In genomic region chr4:115775056-115775455, GRCm38 (mm10) we compare ENCODE assay signal across 25 mouse cellular contexts. TPM values are rescaled to one million over a fixed set of nuclear protein-coding genes. Genes with fewer than 3 reads are reported as not detected.
A peak's percentile ranks its signal among the peaks of the same experiment; 100 is the strongest.
DNase-seq lines count a peak whose midpoint lies in the region; ATAC-seq lines count a peak whose summit lies in the region.
"Had no signal": no experiment of that assay in that cellular context is flagged by ENCODE, and none has a peak within 500 bp of the region (broad histone marks: within the 10 kb centered on the region; RNA-seq: fewer than 3 reads in every experiment).

No protein-coding gene starts in this region.

- DNase-seq in heart, adult 11 months = peak; percentile 82
- DNase-seq in heart, postnatal 10 days = no peak
- peak; percentile 10 for DNase-seq in embryonic facial prominence, embryonic 10.5 days (ENCODE audit: low spot score)
- peak; percentile 72 for DNase-seq in embryonic facial prominence, embryonic 14.5 days (ENCODE audit: low spot score)
- peak; percentile 45 for DNase-seq in gonadal fat pad, adult 2 months (ENCODE audit: low read depth)
- DNase-seq in B cell, adult 2 months = no peak
- no peak for DNase-seq in embryo, embryonic 10 days (ENCODE audit: low spot score)
- DNase-seq: adrenal gland, adult 2 months; adrenal gland, postnatal 10 days; adrenal gland, postnatal 25 days; cerebellum, adult 11 months; cerebellum, adult 18-20 months; cerebellum, adult 8-10 months; cerebellum, adult 9-11 months; cerebellum, postnatal 14 days; cerebellum, postnatal 36 days; forebrain, postnatal 0 days had no signal

- no peak overlapping the region for H3K27ac ChIP-seq in embryonic facial prominence, embryonic 10.5 days (replicated peaks)
- no peak overlapping the region for H3K27ac ChIP-seq in embryonic facial prominence, embryonic 14.5 days (replicated peaks; ENCODE audit: low read depth, low read length)
- H3K27ac ChIP-seq: embryonic facial prominence, embryonic 12.5 days; embryonic facial prominence, embryonic 15.5 days; forebrain, embryonic 13.5 days; forebrain, embryonic 15.5 days had no signal

- intact Hi-C loops in heart, postnatal 10 days (cut with DNase I) = no loop called here

- H3K4me2 ChIP-seq in embryonic facial prominence, embryonic 14.5 days (ENCODE audit: low read depth, low read length) = no peak overlapping the region
- H3K4me2 ChIP-seq: embryonic facial prominence, embryonic 12.5 days; embryonic facial prominence, embryonic 15.5 days; forebrain, embryonic 13.5 days; forebrain, embryonic 15.5 days had no signal

- peak; percentile 33; the same call in 1 of the 2 replicates for ATAC-seq in embryonic facial prominence, embryonic 14.5 days (ENCODE audit: low read depth)
- ATAC-seq: forebrain, embryonic 13.5 days; forebrain, embryonic 15.5 days; forebrain, postnatal 0 days had no signal

- H3K4me1 ChIP-seq in embryonic facial prominence, embryonic 10.5 days = no peaks in the 10 kb centered on the region
- no peaks in the 10 kb centered on the region for H3K4me1 ChIP-seq in embryonic facial prominence, embryonic 14.5 days (ENCODE audit: control insufficient read depth, insufficient read depth, low read length)
- H3K4me1 ChIP-seq: embryonic facial prominence, embryonic 12.5 days; embryonic facial prominence, embryonic 15.5 days; forebrain, embryonic 13.5 days; forebrain, embryonic 15.5 days had no signal

- no peaks in the 10 kb centered on the region for H3K9me3 ChIP-seq in embryonic facial prominence, embryonic 10.5 days
- no peaks in the 10 kb centered on the region for H3K9me3 ChIP-seq in embryonic facial prominence, embryonic 14.5 days (ENCODE audit: control insufficient read depth, low read length)
- H3K9me3 ChIP-seq: embryonic facial prominence, embryonic 12.5 days; embryonic facial prominence, embryonic 15.5 days; forebrain, embryonic 13.5 days; forebrain, embryonic 15.5 days had no signal

- no peak overlapping the region; the same call in 1 of the 2 replicates for H3K9ac ChIP-seq in embryonic facial prominence, embryonic 14.5 days (ENCODE audit: low read depth, low read length)
- H3K9ac ChIP-seq: embryonic facial prominence, embryonic 12.5 days; embryonic facial prominence, embryonic 15.5 days; forebrain, embryonic 13.5 days; forebrain, embryonic 15.5 days; forebrain, postnatal 0 days had no signal

- H3K27me3 ChIP-seq in embryonic facial prominence, embryonic 10.5 days (replicated peaks; ENCODE audit: low read depth, poor library complexity, severe bottlenecking) = no peaks in the 10 kb centered on the region
- H3K27me3 ChIP-seq in embryonic facial prominence, embryonic 14.5 days (replicated peaks; ENCODE audit: control insufficient read depth, insufficient read depth, low read length) = no peaks in the 10 kb centered on the region
- H3K27me3 ChIP-seq: embryonic facial prominence, embryonic 12.5 days; embryonic facial prominence, embryonic 15.5 days; forebrain, embryonic 13.5 days; forebrain, embryonic 15.5 days had no signal

- H3K36me3 ChIP-seq in embryonic facial prominence, embryonic 10.5 days (replicated peaks) = peaks cover 72% of the 10 kb centered on the region
- peaks cover 39% of the 10 kb centered on the region for H3K36me3 ChIP-seq in embryonic facial prominence, embryonic 14.5 days (ENCODE audit: control insufficient read depth, insufficient read depth, low read length)

- WGBS in embryonic facial prominence, embryonic 10.5 days = 83% methylated on average over 6 of the region's 6 CpGs
- 73% methylated on average over 6 of the region's 6 CpGs for WGBS in embryonic facial prominence, embryonic 14.5 days

- no peak overlapping the region for H3K4me3 ChIP-seq in embryonic facial prominence, embryonic 10.5 days
- no peak overlapping the region for H3K4me3 ChIP-seq in embryonic facial prominence, embryonic 14.5 days (ENCODE audit: low read depth, low read length)
- H3K4me3 ChIP-seq: embryonic facial prominence, embryonic 12.5 days; embryonic facial prominence, embryonic 15.5 days; erythroblast, embryonic 14.5 days; forebrain, embryonic 13.5 days; forebrain, embryonic 15.5 days had no signal

RNA-seq across cellular contexts. Expression of gene Tex38, which starts 5.8 kb away (rescaled TPM):
- total RNA-seq in heart, postnatal 10 days (2021) = under 1 TPM; 0.35 to 0.67 TPM
- polyA plus RNA-seq in embryonic facial prominence, embryonic 10.5 days (2016; fragmentation: Nextera tagmentation; extraction: Ambion mirVana) = 0.25 and 0.26 TPM in 2 replicates
- polyA plus RNA-seq in embryonic facial prominence, embryonic 14.5 days (2014; fragmentation: Nextera tagmentation; extraction: Ambion mirVana) = 0.26 TPM in 1 of 2 replicates, not detected in the other
- 0.39 and 0.43 TPM in 2 replicates for polyA plus RNA-seq in gonadal fat pad, adult 2 months (2012; rRNA removed)
- total RNA-seq: ES-E14, MEL had no signal
- polyA plus RNA-seq: C2C12; erythroblast, embryonic 14.5 days; forebrain, embryonic 13.5 days had no signal

RNA-seq across cellular contexts. Expression of gene Atpaf1, which starts 9.6 kb away (rescaled TPM):
- 10 to 100 TPM; 53.1 to 54.6 TPM for total RNA-seq in heart, postnatal 10 days (2021)
- 47.3 and 56.5 TPM in 2 replicates for polyA plus RNA-seq in embryonic facial prominence, embryonic 10.5 days (2016; fragmentation: Nextera tagmentation; extraction: Ambion mirVana)
- 54.4 and 58.7 TPM in 2 replicates for polyA plus RNA-seq in embryonic facial prominence, embryonic 14.5 days (2014; fragmentation: Nextera tagmentation; extraction: Ambion mirVana)
- 14.7 and 20.9 TPM in 2 replicates for polyA plus RNA-seq in gonadal fat pad, adult 2 months (2012; rRNA removed)

RNA-seq across cellular contexts. Expression of gene Efcab14, which starts 37.5 kb away (rescaled TPM):
- total RNA-seq in heart, postnatal 10 days (2021) = 10 to 100 TPM; 36.7 to 38.9 TPM
- polyA plus RNA-seq in embryonic facial prominence, embryonic 10.5 days (2016; fragmentation: Nextera tagmentation; extraction: Ambion mirVana) = 33.5 and 34.2 TPM in 2 replicates
- 42.3 and 43.9 TPM in 2 replicates for polyA plus RNA-seq in embryonic facial prominence, embryonic 14.5 days (2014; fragmentation: Nextera tagmentation; extraction: Ambion mirVana)
- 23.5 and 25.0 TPM in 2 replicates for polyA plus RNA-seq in gonadal fat pad, adult 2 months (2012; rRNA removed)

RNA-seq across cellular contexts. Expression of gene Mob3c, which starts 52.8 kb away (rescaled TPM):
- total RNA-seq in heart, postnatal 10 days (2021) = 1 to 10 TPM; 6.1 to 7.0 TPM
- polyA plus RNA-seq in embryonic facial prominence, embryonic 10.5 days (2016; fragmentation: Nextera tagmentation; extraction: Ambion mirVana) = 2.8 and 3.5 TPM in 2 replicates
- 8.3 and 11.6 TPM in 2 replicates for polyA plus RNA-seq in embryonic facial prominence, embryonic 14.5 days (2014; fragmentation: Nextera tagmentation; extraction: Ambion mirVana)
- polyA plus RNA-seq in gonadal fat pad, adult 2 months (2012; rRNA removed) = 21.6 and 25.4 TPM in 2 replicates

Comparison
In these comparisons a context has a peak if more than half of its experiments do, and no peak if none do; other contexts are left out.
1. DNase-seq: peak in heart, adult 11 months (single experiment), embryonic facial prominence, embryonic 10.5 days (single experiment), embryonic facial prominence, embryonic 14.5 days (single experiment) and gonadal fat pad, adult 2 months (single experiment); none in heart, postnatal 10 days (0 of 2), B cell, adult 2 months (0 of 2) and embryo, embryonic 10 days (single experiment).